Mouse (Mus musculus) erythroblast, embryonic 14.5 days (primary cell): ENCODE data around the gene 4931428L18Rik. TPM values are rescaled to one million over a fixed set of nuclear protein-coding genes. Genes with fewer than 3 reads are reported as not detected.

ENCODE experiments used
- H3K27me3 ChIP-seq: 2 replicates; pipeline ENCODE4 v1.6.1; 2012; ENCODE audit warnings: inconsistent platforms; ENCODE audit not compliant: control insufficient read depth
- H3K36me3 ChIP-seq: 2 replicates; pipeline ENCODE4 v1.6.1; 2012; ENCODE audit warnings: mild to moderate bottlenecking, inconsistent platforms; ENCODE audit not compliant: control insufficient read depth
- H3K4me1 ChIP-seq: 2 replicates; pipeline ENCODE4 v1.6.1; 2012; ENCODE audit warnings: inconsistent platforms; ENCODE audit not compliant: control insufficient read depth
- H3K4me3 ChIP-seq: replicated peaks from 2 replicates; pipeline ENCODE3; 2012; ENCODE audit warnings: moderate library complexity, mild to moderate bottlenecking, inconsistent platforms
- H3K9me3 ChIP-seq: 2 replicates; pipeline ENCODE4 v1.6.1; 2012; ENCODE audit warnings: low read length, inconsistent platforms, mixed read lengths; ENCODE audit not compliant: control insufficient read depth
- GATA1 ChIP-seq: IDR thresholded peaks from 2 replicates; pipeline ENCODE4 v1.6.1; 2012; ENCODE audit warnings: low read length, inconsistent platforms, mixed read lengths
- TAL1 ChIP-seq: IDR thresholded peaks from 3 replicates; pipeline ENCODE4 v1.6.1; 2012; ENCODE audit warnings: low read length, inconsistent platforms, mixed read lengths
- polyA plus RNA-seq: library from polyadenylated mRNA; stranded (reverse); fragments of >175 nt; gene quantifications from 2 replicates; pipeline ENCODE4 v1.2.3, GENCODE M21; 2012

The 4931428L18Rik gene
- not detected in 2 replicates for polyA plus RNA-seq

- no peaks in the 10 kb centered on the region for H3K27me3 ChIP-seq
- peaks cover 17% of the 10 kb centered on the region for H3K9me3 ChIP-seq
- TF ChIP-seq GATA1 (no peak), TAL1 (no peak)
- H3K4me3 ChIP-seq, result no peak within 1 kb of the TSS
- H3K4me1 ChIP-seq, result no peaks in the 10 kb centered on the region
- no peaks in the 10 kb centered on the region for H3K36me3 ChIP-seq
These were observed at the start of gene 4931428L18Rik, which contains the start of gene Pih1d3 for GRCm38 (mm10) chr1:31222564-31222963. Gene 4931428L18Rik, minus strand, starts transcription at chr1:31222684. Gene Pih1d3, plus strand, starts transcription at chr1:31222838.

GRCm38 (mm10) chr1:31260218-31260923, 37.9 kb upstream of the 4931428L18Rik start:
- Histone ChIP-seq H3K9me3 (peaks cover 13% of the 10 kb centered on the region), H3K36me3 (no peaks in the 10 kb centered on the region)
- no peak for TF ChIP-seq TAL1
- no peak for TF ChIP-seq GATA1

GRCm38 (mm10) chr1:31233319-31234036, 11.0 kb upstream of the 4931428L18Rik start:
- Histone ChIP-seq H3K9me3 (peaks cover 11% of the 10 kb centered on the region), H3K27me3 (no peaks in the 10 kb centered on the region), H3K4me1 (no peaks in the 10 kb centered on the region), H3K4me3 (no peak overlapping the region), H3K36me3 (no peaks in the 10 kb centered on the region)
- TF ChIP-seq TAL1, result no peak
- TF ChIP-seq GATA1, result no peak

More at GRCm38 (mm10) chr1:31260218-31260923, 37.9 kb upstream of the 4931428L18Rik start:
- Histone ChIP-seq H3K27me3 (no peaks in the 10 kb centered on the region), H3K4me3 (no peak overlapping the region), H3K4me1 (no peaks in the 10 kb centered on the region)

GRCm38 (mm10) chr1:31220599-31221250, 1.8 kb downstream of the 4931428L18Rik start:
- no peaks in the 10 kb centered on the region for H3K4me1 ChIP-seq
- H3K4me3 ChIP-seq, result no peak overlapping the region
- no peak for TF ChIP-seq GATA1
- no peak for TF ChIP-seq TAL1
- no peaks in the 10 kb centered on the region for H3K36me3 ChIP-seq
- peaks cover 15% of the 10 kb centered on the region for H3K9me3 ChIP-seq
- H3K27me3 ChIP-seq, result no peaks in the 10 kb centered on the region

- peaks cover 3% of the 10 kb centered on the region; the same call in 1 of the 2 replicates for H3K9me3 ChIP-seq
- H3K36me3 ChIP-seq, result no peaks in the 10 kb centered on the region
- no peaks in the 10 kb centered on the region for H3K4me1 ChIP-seq
- TF ChIP-seq GATA1, result no peak
- TF ChIP-seq TAL1, result no peak
- H3K27me3 ChIP-seq, result no peaks in the 10 kb centered on the region
- H3K4me3 ChIP-seq, result no peak overlapping the region
These were observed 7.7 kb downstream of the 4931428L18Rik start for GRCm38 (mm10) chr1:31214831-31215230.

GRCm38 (mm10) chr1:31210144-31210543, 12.3 kb downstream of the 4931428L18Rik start:
- no peaks in the 10 kb centered on the region for H3K4me1 ChIP-seq
- H3K27me3 ChIP-seq, result no peaks in the 10 kb centered on the region
- no peak overlapping the region for H3K4me3 ChIP-seq
- no peak for TF ChIP-seq GATA1
- TF ChIP-seq TAL1, result no peak
- no peaks in the 10 kb centered on the region for H3K9me3 ChIP-seq
- no peaks in the 10 kb centered on the region for H3K36me3 ChIP-seq

- H3K36me3 ChIP-seq, result no peaks in the 10 kb centered on the region
- no peak overlapping the region for H3K4me3 ChIP-seq
- TF ChIP-seq TAL1 (no peak), GATA1 (no peak)
- H3K9me3 ChIP-seq, result peaks cover 9% of the 10 kb centered on the region
- H3K4me1 ChIP-seq, result no peaks in the 10 kb centered on the region
- no peaks in the 10 kb centered on the region for H3K27me3 ChIP-seq
These were observed 16.7 kb downstream of the 4931428L18Rik start for GRCm38 (mm10) chr1:31205770-31206169.

GRCm38 (mm10) chr1:31205346-31205745, 17.1 kb downstream of the 4931428L18Rik start:
- no peaks in the 10 kb centered on the region for H3K27me3 ChIP-seq
- H3K9me3 ChIP-seq, result peaks cover 9% of the 10 kb centered on the region
- H3K36me3 ChIP-seq, result no peaks in the 10 kb centered on the region
- H3K4me1 ChIP-seq, result no peaks in the 10 kb centered on the region
- no peak overlapping the region for H3K4me3 ChIP-seq
- TF ChIP-seq TAL1, result no peak
- no peak for TF ChIP-seq GATA1

- no peaks in the 10 kb centered on the region for H3K4me1 ChIP-seq
- H3K36me3 ChIP-seq, result no peaks in the 10 kb centered on the region
- no peaks in the 10 kb centered on the region for H3K27me3 ChIP-seq
- H3K4me3 ChIP-seq, result no peak overlapping the region
- TF ChIP-seq GATA1 (no peak), TAL1 (no peak)
- H3K9me3 ChIP-seq, result peaks cover 9% of the 10 kb centered on the region
These were observed 18.7 kb downstream of the 4931428L18Rik start for GRCm38 (mm10) chr1:31203771-31204170.
